ENCODE assay signal across 25 mouse cellular contexts in the genomic region with DNA sequence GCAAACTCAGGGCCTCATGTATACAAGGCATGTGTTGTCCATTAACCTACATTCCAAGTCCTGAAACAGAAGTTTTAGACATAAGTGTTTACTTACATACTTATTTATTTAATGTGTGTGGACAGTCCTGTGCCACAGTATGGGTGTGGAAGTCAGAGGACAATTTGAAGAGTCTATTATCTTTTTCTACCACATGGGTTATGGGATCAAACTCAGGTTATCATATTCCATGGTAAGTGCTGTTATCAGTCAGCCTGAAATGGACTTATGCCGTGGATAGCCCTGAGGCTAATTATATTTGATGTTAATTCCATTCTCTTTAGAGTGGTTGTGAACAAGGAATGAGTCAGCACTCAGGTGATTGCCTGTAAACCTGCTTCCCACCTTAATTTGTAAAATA. TPM values are rescaled to one million over a fixed set of nuclear protein-coding genes. Genes with fewer than 3 reads are reported as not detected.
A peak's percentile ranks its signal among the peaks of the same experiment; 100 is the strongest.
DNase-seq lines count a peak whose midpoint lies in the region; ATAC-seq lines count a peak whose summit lies in the region.
"Had no signal": no experiment of that assay in that cellular context is flagged by ENCODE, and none has a peak within 500 bp of the region (broad histone marks: within the 10 kb centered on the region; RNA-seq: fewer than 3 reads in every experiment).

No protein-coding gene starts in this region.

- H3K36me3 ChIP-seq in liver, embryonic 11.5 days (ENCODE audit: control insufficient read depth, insufficient read depth, low read length), result no peaks in the 10 kb centered on the region
- H3K36me3 ChIP-seq in liver, embryonic 13.5 days, result no peaks in the 10 kb centered on the region
- H3K36me3 ChIP-seq: hindbrain, embryonic 12.5 days; intestine, embryonic 15.5 days; midbrain, embryonic 13.5 days had no signal

- peak overlapping the region; percentile 48 for H3K4me2 ChIP-seq in liver, embryonic 11.5 days
- H3K4me2 ChIP-seq in liver, embryonic 13.5 days, result peak overlapping the region; percentile 49
- H3K4me2 ChIP-seq: hindbrain, embryonic 12.5 days; intestine, embryonic 15.5 days; midbrain, embryonic 13.5 days had no signal

- H3K4me3 ChIP-seq in liver, embryonic 11.5 days (ENCODE audit: low read depth, low read length), result no peak overlapping the region
- H3K4me3 ChIP-seq in liver, embryonic 13.5 days (replicated peaks), result no peak overlapping the region
- H3K4me3 ChIP-seq: hindbrain, embryonic 12.5 days; intestine, embryonic 15.5 days; layer of hippocampus, adult 2 months; megakaryocyte, embryonic 14.5 days; midbrain, embryonic 13.5 days had no signal

- no peak for DNase-seq in liver, embryonic 11.5 days (ENCODE audit: low spot score)
- no peak for DNase-seq in liver
- peak; percentile 67 for DNase-seq in c-Kit-positive CD71-positive TER-119-positive erythroid progenitor cells, embryonic 14.5 days (ENCODE audit: low spot score)
- peak; percentile 27 for DNase-seq in liver, embryonic 13.5 days
- no peak for DNase-seq in left cerebral cortex, postnatal 4 days
- DNase-seq in left cerebral cortex, postnatal 10 days (ENCODE audit: extremely low spot score in 1 of 2, low spot score in 2 of 2), result no peak
- DNase-seq: adrenal gland, postnatal 36 days; cerebellum, adult 11-12 months; cerebellum, postnatal 10 days; kidney, adult 2 months; kidney, postnatal 36 days; lung, postnatal 36 days; right cerebral cortex, postnatal 25 days; thymus, adult 18-20 months; thymus, postnatal 25 days had no signal

- intact Hi-C loops in left cerebral cortex, postnatal 4 days (cut with DNase I), result no loop called here
- intact Hi-C loops in left cerebral cortex, postnatal 10 days (cut with DNase I), result no loop called here

- peak overlapping the region; percentile 58 for H3K27ac ChIP-seq in liver, embryonic 11.5 days (ENCODE audit: low read depth, low read length)
- peak overlapping the region; percentile 64 for H3K27ac ChIP-seq in liver, embryonic 13.5 days
- H3K27ac ChIP-seq: hindbrain, embryonic 12.5 days; hindbrain, postnatal 0 days; intestine, embryonic 15.5 days; layer of hippocampus, adult 2 months; midbrain, embryonic 13.5 days had no signal

- peaks cover 2% of the 10 kb centered on the region; the same call in 1 of the 2 replicates for H3K9me3 ChIP-seq in liver, embryonic 11.5 days (ENCODE audit: control insufficient read depth, low read length)
- H3K9me3 ChIP-seq in liver, embryonic 13.5 days (replicated peaks), result peaks cover 9% of the 10 kb centered on the region; the same call in 1 of the 2 replicates
- H3K9me3 ChIP-seq: hindbrain, embryonic 12.5 days; intestine, embryonic 15.5 days; midbrain, embryonic 13.5 days had no signal

- no peaks in the 10 kb centered on the region; the same call in 1 of the 2 replicates for H3K4me1 ChIP-seq in liver, embryonic 11.5 days (replicated peaks; ENCODE audit: control insufficient read depth, insufficient read depth, low read length)
- H3K4me1 ChIP-seq in liver, embryonic 13.5 days (replicated peaks), result peaks cover 39% of the 10 kb centered on the region
- H3K4me1 ChIP-seq: hindbrain, embryonic 12.5 days; intestine, embryonic 15.5 days; midbrain, embryonic 13.5 days had no signal

- 26% methylated on average over 1 of the region's 1 CpGs for WGBS in liver, embryonic 11.5 days
- 15% methylated on average over 1 of the region's 1 CpGs for WGBS in liver, embryonic 13.5 days (ENCODE audit: insufficient replicate concordance)

- ATAC-seq in liver, embryonic 11.5 days (replicated peaks; ENCODE audit: low FRiP score), result peak; percentile 91
- peak; percentile 95 for ATAC-seq in liver, embryonic 13.5 days (ENCODE audit: low read depth)
- ATAC-seq in megakaryocyte progenitor cell, adult 5-6 weeks (replicated peaks; ENCODE audit: poor library complexity), result peak; percentile 83
- ATAC-seq in cerebellum, adult (ENCODE audit: insufficient number of reproducible peaks, low FRiP score, low TSS enrichment), result no peak
- ATAC-seq: forebrain, embryonic 16.5 days; hindbrain, postnatal 0 days; intestine, embryonic 15.5 days; midbrain, embryonic 13.5 days had no signal

- H3K27me3 ChIP-seq in liver, embryonic 11.5 days (replicated peaks; ENCODE audit: control insufficient read depth, insufficient read depth, low read length), result no peaks in the 10 kb centered on the region
- no peaks in the 10 kb centered on the region for H3K27me3 ChIP-seq in liver, embryonic 13.5 days
- H3K27me3 ChIP-seq: CH12.LX; hindbrain, embryonic 12.5 days; intestine, embryonic 15.5 days; megakaryocyte, embryonic 14.5 days; midbrain, embryonic 13.5 days had no signal

- peak overlapping the region; percentile 37; the same call in 1 of the 2 replicates for H3K9ac ChIP-seq in liver, embryonic 11.5 days (ENCODE audit: low read depth, low read length)
- peak overlapping the region; percentile 27; the same call in 1 of the 2 replicates for H3K9ac ChIP-seq in liver, embryonic 13.5 days
- H3K9ac ChIP-seq: hindbrain, embryonic 12.5 days; intestine, embryonic 15.5 days; midbrain, embryonic 13.5 days had no signal

RNA-seq across cellular contexts. Expression of gene Eef1e1, which starts 5.9 kb away (rescaled TPM):
- 112 and 117 TPM in 2 replicates for polyA plus RNA-seq in liver, embryonic 11.5 days (2014; fragmentation: Nextera tagmentation; extraction: Ambion mirVana)
- polyA plus RNA-seq in liver, embryonic 13.5 days (2015; fragmentation: Nextera tagmentation; extraction: Ambion mirVana), result 57.1 and 61.2 TPM in 2 replicates
- total RNA-seq in megakaryocyte progenitor cell, adult 5-6 weeks (2015), result 55.4 and 63.3 TPM in 2 replicates
- total RNA-seq in megakaryocyte progenitor cell, adult 5-6 weeks (2017), result 43.5 and 52.9 TPM in 2 replicates
- 10 to 100 TPM; 65.3 to 72.2 TPM for total RNA-seq in left cerebral cortex, postnatal 4 days (2021)
- total RNA-seq in left cerebral cortex, postnatal 10 days (2021), result 10 to 100 TPM; 46.2 to 46.9 TPM

RNA-seq across cellular contexts. Expression of gene Bloc1s5, which starts 29.8 kb away (rescaled TPM):
- polyA plus RNA-seq in liver, embryonic 11.5 days (2014; fragmentation: Nextera tagmentation; extraction: Ambion mirVana), result 20.3 and 24.9 TPM in 2 replicates
- 14.2 and 16.4 TPM in 2 replicates for polyA plus RNA-seq in liver, embryonic 13.5 days (2015; fragmentation: Nextera tagmentation; extraction: Ambion mirVana)
- 3.6 and 4.5 TPM in 2 replicates for total RNA-seq in megakaryocyte progenitor cell, adult 5-6 weeks (2015)
- 13.0 and 14.7 TPM in 2 replicates for total RNA-seq in megakaryocyte progenitor cell, adult 5-6 weeks (2017)
- total RNA-seq in left cerebral cortex, postnatal 4 days (2021), result 10 to 100 TPM; 10.4 to 11.4 TPM
- 10 to 100 TPM in 1 of 2 experiments, 1 to 10 TPM in 1; 9.4 to 13.2 TPM for total RNA-seq in left cerebral cortex, postnatal 10 days (2021)

Comparison
In these comparisons a context has a peak if more than half of its experiments do, and no peak if none do; other contexts are left out.
1. DNase-seq: peak in c-Kit-positive CD71-positive TER-119-positive erythroid progenitor cells, embryonic 14.5 days (single experiment) and liver, embryonic 13.5 days (single experiment); none in liver, embryonic 11.5 days (single experiment), liver (single experiment), left cerebral cortex, postnatal 4 days (single experiment) and left cerebral cortex, postnatal 10 days (0 of 2).